Mouse (Mus musculus): ENCODE data around the gene 2200002D01Rik.
A peak's percentile ranks its signal among the peaks of the same experiment; 100 is the strongest.
"Not testable (repeated sequence)": the region's sequence is repeated elsewhere in the genome, so short reads cannot be mapped to it uniquely, and the experiment has no call there.

2200002D01Rik gene

GRCm38 (mm10) chr7:29279261-29279660 lies 31.0 kb upstream of the 2200002D01Rik start:
- DNase-seq, result no peak

- no peak for DNase-seq
These were observed 29.2 kb upstream of the 2200002D01Rik start for GRCm38 (mm10) chr7:29277510-29277909.

- DNase-seq, result peak; percentile 67
These were observed 28.4 kb upstream of the 2200002D01Rik start for GRCm38 (mm10) chr7:29276715-29277114.

GRCm38 (mm10) chr7:29271687-29272465 lies 23.6 kb upstream of the 2200002D01Rik start:
- DNase-seq, result peak; percentile 42

- DNase-seq, result no peak
These were observed 22.2 kb upstream of the 2200002D01Rik start for GRCm38 (mm10) chr7:29270445-29270844.

GRCm38 (mm10) chr7:29266931-29267330 lies 18.7 kb upstream of the 2200002D01Rik start:
- peak; percentile 22 for DNase-seq

GRCm38 (mm10) chr7:29265636-29266035 lies 17.4 kb upstream of the 2200002D01Rik start:
- DNase-seq, result no peak

- no peak for DNase-seq
These were observed 15.6 kb upstream of the 2200002D01Rik start for GRCm38 (mm10) chr7:29263831-29264230.

GRCm38 (mm10) chr7:29262151-29262550 lies 13.9 kb upstream of the 2200002D01Rik start:
- DNase-seq, result no peak

- no peak for DNase-seq
These were observed 11.8 kb upstream of the 2200002D01Rik start for GRCm38 (mm10) chr7:29259781-29260730.

GRCm38 (mm10) chr7:29257368-29257767 lies 9.1 kb upstream of the 2200002D01Rik start:
- peak; percentile 69 for DNase-seq

- DNase-seq, result no peak
These were observed 7.6 kb upstream of the 2200002D01Rik start for GRCm38 (mm10) chr7:29255875-29256274.

GRCm38 (mm10) chr7:29253842-29254241 lies 5.6 kb upstream of the 2200002D01Rik start:
- peak; percentile 54 for DNase-seq

GRCm38 (mm10) chr7:29251166-29251565 lies 2.9 kb upstream of the 2200002D01Rik start:
- no peak for DNase-seq

- peak; percentile 62 for DNase-seq
These were observed 560 bp downstream of the 2200002D01Rik start for GRCm38 (mm10) chr7:29247706-29248105.

GRCm38 (mm10) chr7:29247314-29247700 lies 959 bp downstream of the 2200002D01Rik start:
- peak; percentile 89 for DNase-seq

GRCm38 (mm10) chr7:29246619-29247313 lies 1.5 kb downstream of the 2200002D01Rik start:
- no peak for DNase-seq

GRCm38 (mm10) chr7:29246015-29246414 lies 2.3 kb downstream of the 2200002D01Rik start:
- no peak for DNase-seq

- peak; percentile 51 for DNase-seq
These were observed 3.4 kb downstream of the 2200002D01Rik start for GRCm38 (mm10) chr7:29244732-29245416.

GRCm38 (mm10) chr7:29238019-29238967 lies 10.0 kb downstream of the 2200002D01Rik start, which contains the start of gene Yif1b:
Yif1b (plus strand) TSS chr7:29238329.
- peak; percentile 99 for DNase-seq

GRCm38 (mm10) chr7:29237596-29237995 lies 10.7 kb downstream of the 2200002D01Rik start:
- DNase-seq, result not testable (repeated sequence)

Data from kidney, postnatal 10 days (tissue).